Mouse (Mus musculus) lung, postnatal 4 days (tissue): Measurements from ENCODE around the gene Rprd1b.

ENCODE experiments used
- DNase-seq, 2 experiments: peaks; one replicate each; pipeline ENCODE4 v3.0.0; 2021

Rprd1b gene

GRCm38 (mm10) chr2:158028354-158028863 is at the start of gene Rprd1b, which contains the start of gene Tti1:
Gene Rprd1b, plus strand, starts transcription at chr2:158028497.
Gene Tti1, minus strand, starts transcription at chr2:158028433.
- DNase-seq = peak; percentile 95

GRCm38 (mm10) chr2:157979241-157979640 is 49.1 kb upstream of the Rprd1b start:
- DNase-seq = no peak

- DNase-seq = peak; percentile 11 to 39
Observed at GRCm38 (mm10) chr2:157982727-157983126, 45.6 kb upstream of the Rprd1b start.

GRCm38 (mm10) chr2:157983276-157983675 is 45.0 kb upstream of the Rprd1b start:
- DNase-seq = no peak

DNA sequence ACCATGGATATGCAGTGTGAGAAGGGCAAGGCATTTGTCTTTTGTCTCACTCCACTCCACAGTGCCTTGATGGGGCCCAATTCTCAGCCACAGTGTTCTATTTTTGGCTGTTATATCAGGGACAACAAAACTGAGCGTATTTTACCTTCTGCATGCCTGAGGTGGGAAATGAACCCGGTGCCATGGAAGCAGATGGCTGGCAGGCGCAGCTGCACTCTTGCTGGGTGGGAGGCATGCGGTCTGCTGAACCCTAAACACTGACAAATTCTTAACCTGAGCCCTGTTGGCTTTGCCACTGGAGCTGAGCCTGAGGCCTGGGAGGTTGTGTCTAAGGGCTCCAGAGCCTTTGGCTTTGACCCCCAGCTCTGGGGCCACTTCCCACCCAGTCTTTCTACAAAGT is 42.7 kb upstream of the Rprd1b start:
- no peak for DNase-seq

GRCm38 (mm10) chr2:157986235-157986634 is 42.1 kb upstream of the Rprd1b start:
- no peak for DNase-seq

DNA sequence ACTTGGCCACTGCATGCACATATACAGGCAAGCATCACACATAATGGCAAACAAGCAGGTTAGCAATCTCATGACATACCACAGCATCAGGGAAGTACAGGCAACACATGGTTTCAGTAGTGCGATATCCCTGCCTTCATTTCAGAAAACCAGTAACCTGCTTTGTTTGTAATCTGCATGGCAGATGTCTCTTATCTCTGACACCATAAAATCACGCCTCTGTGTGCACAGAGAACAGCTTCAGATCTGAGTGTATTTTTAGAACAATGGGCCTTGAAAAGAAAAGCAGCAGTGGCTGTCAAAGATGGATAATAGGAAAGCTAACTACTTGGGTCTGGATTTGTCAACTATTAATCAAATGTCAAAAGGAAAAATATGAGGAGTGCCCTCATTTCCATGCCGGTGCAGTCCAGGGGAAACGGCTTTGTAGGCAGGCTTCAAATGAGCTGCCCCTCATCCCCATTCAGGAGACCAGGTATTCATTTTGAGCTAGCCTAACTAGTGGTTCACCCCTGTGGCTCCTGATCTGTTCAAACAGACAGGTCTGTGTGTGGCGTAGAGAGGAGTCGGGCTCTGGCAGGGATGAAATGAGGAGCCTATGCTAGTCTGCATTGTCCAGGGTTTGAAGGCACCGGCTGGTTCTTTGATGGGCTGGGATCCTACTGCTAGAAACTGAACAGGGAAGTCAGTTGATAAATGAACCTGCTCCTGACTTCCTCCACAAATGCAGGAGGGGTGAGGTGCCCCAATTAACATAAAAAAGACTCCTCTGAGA is 39.7 kb upstream of the Rprd1b start:
- DNase-seq = no peak

- DNase-seq = peak in 1 of 2 experiments; percentile 15
Observed at GRCm38 (mm10) chr2:157989946-157990345, 38.4 kb upstream of the Rprd1b start.

GRCm38 (mm10) chr2:157991026-157991425 is 37.3 kb upstream of the Rprd1b start:
- DNase-seq = peak in 1 of 2 experiments; percentile 8

DNA sequence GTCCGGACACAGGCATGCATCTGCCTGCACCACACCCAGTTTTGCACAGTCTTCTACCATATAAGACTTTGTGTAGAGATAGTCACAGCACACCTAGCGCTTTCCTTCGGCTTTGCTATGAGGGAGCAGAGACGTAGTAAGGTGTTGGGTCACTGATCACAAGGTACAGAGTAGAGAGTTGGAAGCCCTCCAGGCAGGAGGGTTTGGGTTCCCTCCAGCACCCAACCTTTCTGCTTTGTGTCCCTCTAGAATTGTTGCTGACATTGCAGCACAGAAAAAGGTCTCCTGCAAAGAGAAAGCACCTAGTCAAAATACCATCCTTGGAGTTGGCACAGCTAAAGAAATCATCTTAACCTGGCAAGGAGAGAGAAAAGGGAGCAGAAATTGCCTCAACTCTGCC is 35.8 kb upstream of the Rprd1b start:
- no peak for DNase-seq

- DNase-seq = no peak
Observed at GRCm38 (mm10) chr2:157998817-157999216, 29.5 kb upstream of the Rprd1b start.

GRCm38 (mm10) chr2:158004620-158005019 is 23.7 kb upstream of the Rprd1b start:
- peak; percentile 39 to 55 for DNase-seq

GRCm38 (mm10) chr2:158005641-158006040 is 22.7 kb upstream of the Rprd1b start:
- no peak for DNase-seq

DNA sequence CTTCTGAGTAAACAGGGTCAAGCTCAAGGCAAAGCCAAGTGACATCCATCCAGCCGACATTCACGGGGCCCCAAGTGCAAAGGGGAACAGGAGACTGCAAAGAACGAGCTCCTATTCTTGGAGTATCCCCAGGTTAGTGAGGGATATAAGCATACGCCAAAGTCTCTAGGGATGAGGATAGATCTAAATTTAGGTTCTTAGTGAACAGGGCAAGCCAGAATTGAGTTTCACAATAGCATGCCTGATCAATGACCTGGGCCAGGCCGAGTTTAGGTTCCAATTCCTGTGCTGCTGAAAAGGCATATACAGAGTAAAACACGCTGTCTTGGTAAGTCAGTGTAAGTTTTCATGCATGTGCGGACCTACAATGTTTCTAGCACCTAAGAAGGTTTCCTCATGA is 18.9 kb upstream of the Rprd1b start:
- DNase-seq = no peak

GRCm38 (mm10) chr2:158012608-158013007 is 15.7 kb upstream of the Rprd1b start:
- DNase-seq = no peak

GRCm38 (mm10) chr2:158017330-158017729 is 11.0 kb upstream of the Rprd1b start:
- DNase-seq = no peak

GRCm38 (mm10) chr2:158027855-158028353 is 393 bp upstream of the Rprd1b start:
- no peak for DNase-seq

GRCm38 (mm10) chr2:158030007-158030406 is 1.7 kb downstream of the Rprd1b start:
- DNase-seq = no peak

DNA sequence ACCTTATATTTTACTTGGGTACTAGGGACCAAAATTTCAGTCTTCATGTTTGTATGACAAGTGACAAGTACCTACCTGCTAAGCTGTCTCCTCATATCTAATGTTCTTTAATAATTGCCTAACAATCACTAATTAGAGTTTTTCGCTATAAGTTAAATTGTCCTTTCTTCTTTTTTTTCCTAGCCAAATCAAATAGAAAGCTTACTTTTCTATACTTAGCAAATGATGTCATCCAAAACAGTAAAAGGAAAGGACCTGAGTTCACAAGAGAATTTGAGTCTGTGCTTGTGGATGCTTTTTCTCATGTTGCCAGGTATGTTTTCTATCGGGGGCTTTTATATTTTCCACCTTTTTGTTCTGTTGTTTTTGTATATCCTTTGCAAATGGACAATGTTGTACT is 7.5 kb downstream of the Rprd1b start:
- DNase-seq = no peak

DNA sequence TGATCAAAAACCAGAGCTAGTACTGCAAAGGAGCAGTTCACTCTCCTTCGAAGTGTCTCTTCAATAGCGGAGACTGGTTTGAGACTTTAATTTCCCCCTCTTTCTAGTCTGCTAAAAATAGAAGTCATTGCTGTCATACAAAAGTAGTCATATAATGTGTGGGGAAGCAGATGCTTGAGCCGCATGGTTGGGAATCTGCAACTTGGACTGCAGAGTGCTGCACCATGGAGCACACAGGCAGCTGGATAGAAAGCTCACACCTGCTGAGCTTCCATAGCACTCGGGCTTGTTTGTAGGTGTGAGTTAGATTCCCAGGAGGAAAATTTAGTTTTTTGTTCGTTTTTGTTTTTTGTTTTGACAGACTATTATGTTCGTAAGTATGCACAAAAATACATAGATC is 8.1 kb downstream of the Rprd1b start:
- DNase-seq = no peak

- no peak for DNase-seq
Observed at GRCm38 (mm10) chr2:158036953-158037352, 8.7 kb downstream of the Rprd1b start.

DNA sequence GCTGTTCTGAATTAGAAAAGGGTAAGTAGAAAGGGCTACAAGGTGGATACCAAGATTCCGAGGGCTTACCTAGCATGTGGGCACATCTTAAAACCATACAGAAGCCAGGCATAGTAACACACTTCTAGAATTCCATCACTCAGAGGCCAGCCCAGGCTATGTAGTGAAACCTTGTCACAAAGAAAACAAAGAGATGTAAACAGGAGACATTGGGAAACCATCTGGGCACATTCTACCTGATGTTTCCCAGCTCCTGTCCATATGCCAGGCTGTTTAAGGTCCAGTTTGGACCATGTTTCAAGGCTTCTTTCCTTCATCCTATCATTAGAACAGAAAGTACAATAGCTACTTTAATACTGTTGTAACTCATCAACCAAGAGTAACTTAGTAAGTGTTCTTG is 9.3 kb downstream of the Rprd1b start:
- no peak for DNase-seq

- no peak for DNase-seq
Observed at GRCm38 (mm10) chr2:158039662-158040061, 11.4 kb downstream of the Rprd1b start.

DNA sequence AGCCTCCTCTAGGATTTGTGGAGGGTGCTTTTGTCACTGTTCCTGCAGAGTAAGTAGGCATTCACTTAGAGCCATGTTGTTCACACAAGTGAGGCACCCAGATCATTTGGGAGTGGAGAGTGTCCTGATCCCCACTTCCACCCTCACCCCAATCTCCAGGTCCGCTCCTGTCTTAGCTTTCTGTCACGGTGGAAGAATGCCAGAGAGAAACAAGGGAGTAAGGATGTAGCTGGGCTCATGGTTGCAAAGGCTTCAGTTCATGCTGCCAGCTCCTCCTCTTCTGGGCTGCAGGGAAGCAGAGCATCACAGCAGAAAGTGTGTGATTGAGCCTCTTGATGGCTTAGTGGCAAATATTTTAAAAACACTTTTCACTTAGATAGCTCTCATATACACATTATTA is 12.1 kb downstream of the Rprd1b start:
- DNase-seq = no peak

- DNase-seq = no peak
Observed at GRCm38 (mm10) chr2:158043504-158043903, 15.2 kb downstream of the Rprd1b start.
